Mouse (Mus musculus): ENCODE measurements around the gene Ern1.

Gene Ern1

DNA sequence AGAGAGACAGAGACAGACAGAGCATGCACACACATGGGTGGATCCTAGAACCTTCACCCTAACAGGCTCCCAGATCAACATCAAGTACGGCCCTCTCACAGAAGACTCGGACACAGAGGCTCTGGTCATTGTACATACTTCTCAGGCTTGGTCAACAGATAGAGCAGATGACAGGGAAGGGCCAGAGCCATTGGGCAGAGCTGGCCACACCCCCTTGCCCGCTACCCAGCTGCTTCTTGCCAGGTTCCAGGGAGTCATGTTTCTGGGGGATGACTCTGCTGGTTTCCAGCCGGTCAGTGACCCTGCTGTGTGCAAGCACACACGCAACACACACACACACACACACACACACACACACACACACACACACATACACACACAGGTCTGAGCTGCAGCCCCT is 136.8 kb downstream of the Ern1 start:
- DNase-seq (ENCODE audit: low read depth, low spot score), result no peak

DNA sequence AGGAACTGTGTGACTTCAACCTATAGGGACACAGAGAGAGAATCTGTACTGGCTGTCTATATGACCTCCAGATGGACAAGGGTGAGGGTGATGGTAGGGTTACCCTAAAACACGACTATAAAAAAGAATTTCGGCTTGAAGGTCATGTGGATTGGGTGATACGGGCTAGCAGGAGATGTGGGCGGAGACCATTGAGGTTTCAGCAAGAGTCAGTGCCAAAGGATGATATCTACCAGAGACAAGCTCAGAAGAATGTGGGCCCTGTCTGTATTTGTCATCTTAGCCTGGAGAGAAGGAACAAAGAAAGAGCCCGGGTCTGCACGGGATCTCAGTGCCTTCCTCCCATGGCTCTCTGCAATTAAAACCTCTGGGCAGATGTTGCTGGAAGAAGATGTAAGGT is 137.9 kb downstream of the Ern1 start:
- DNase-seq (ENCODE audit: low read depth, low spot score), result no peak

DNA sequence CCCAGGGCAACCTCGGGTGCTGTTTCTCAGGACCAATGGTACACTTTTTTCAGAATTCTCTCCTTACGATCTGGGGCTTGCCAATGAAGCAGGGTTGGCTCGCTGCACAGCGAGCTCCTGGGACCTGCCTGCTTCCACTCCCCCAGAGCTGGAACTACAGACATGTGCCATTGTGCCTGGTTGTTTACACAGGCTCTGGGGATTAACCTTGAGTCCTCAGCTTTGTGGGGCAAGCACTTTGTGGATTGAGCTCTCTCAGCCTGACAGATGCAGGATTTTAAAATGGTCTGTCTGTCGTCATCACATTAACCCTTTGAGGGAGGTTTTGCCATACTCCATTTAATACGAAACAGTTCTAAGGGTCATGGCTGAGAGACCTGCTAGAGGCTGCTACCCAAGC is 142.7 kb downstream of the Ern1 start:
- DNase-seq (ENCODE audit: low read depth, low spot score), result no peak

Measured in embryo, embryonic 11.5 days (tissue).